Mouse (Mus musculus) embryonic fibroblast, embryonic 13.5 days (primary cell): ENCODE results near the gene Cers5.

Experiments used
- CTCF ChIP-seq: IDR thresholded peaks from 2 replicates; pipeline ENCODE4 v1.5.1; 2011; ENCODE audit warnings: mild to moderate bottlenecking, control low read depth, low read length, moderate library complexity, borderline replicate concordance; ENCODE audit not compliant: insufficient read depth
- POLR2A ChIP-seq: IDR thresholded peaks from 2 replicates; pipeline ENCODE4 v1.6.1; 2011; ENCODE audit warnings: low read depth, mild to moderate bottlenecking, control low read depth, low read length, moderate library complexity

- no peak for TF ChIP-seq POLR2A
- TF ChIP-seq CTCF: no peak
These were observed 54.1 kb downstream of the Cers5 start for GRCm38 (mm10) chr15:99718461-99719021.
